Mouse (Mus musculus) liver, postnatal 0 days (tissue): ENCODE measurements at regions not wholly inside any gene's neighbourhood (a gene's known extent, or its start where the extent isn't known, plus 50 kb on each side); places are given as distances from the start of the nearest gene placed in this dataset.

Source experiments
- ATAC-seq: fragments of 200-750 bp; cut with Nextera tagmentation; 2 replicates; pipeline ENCODE4 v1.8.0; 2017; ENCODE audit warnings: mild to moderate bottlenecking, moderate library complexity
- DNase-seq: peaks from one replicate; pipeline ENCODE4 v3.0.0-alpha.2; 2016
- H3K27ac ChIP-seq: fragments of 300-500 bp; sonication (generic); 2 replicates; pipeline ENCODE4 v1.5.1; 2014; ENCODE audit warnings: antibody characterized with exemption, moderate library complexity, mild to moderate bottlenecking, low read depth
- H3K27me3 ChIP-seq: fragments of 300-500 bp; sonication (generic); 2 replicates; pipeline ENCODE4 v1.6.1; 2014; ENCODE audit warnings: low read length, control low read depth, mixed read lengths; ENCODE audit not compliant: insufficient read depth
- H3K36me3 ChIP-seq: fragments of 300-500 bp; sonication (generic); replicated peaks from 2 replicates; pipeline ENCODE4 v1.6.1; 2014; ENCODE audit warnings: mild to moderate bottlenecking, control low read depth, low read length, moderate library complexity, mixed read lengths; ENCODE audit not compliant: insufficient read depth
- H3K4me1 ChIP-seq: fragments of 300-500 bp; sonication (generic); 2 replicates; pipeline ENCODE4 v1.6.1; 2014; ENCODE audit warnings: antibody characterized with exemption, mild to moderate bottlenecking, control low read depth; ENCODE audit not compliant: insufficient read depth
- H3K4me2 ChIP-seq: fragments of 300-500 bp; sonication (generic); 2 replicates; pipeline ENCODE4 v1.6.1; 2014; ENCODE audit warnings: low read depth, mild to moderate bottlenecking, low read length, moderate library complexity, mixed read lengths
- H3K4me3 ChIP-seq: fragments of 300-500 bp; sonication (generic); 2 replicates; pipeline ENCODE4 v1.5.1; 2014; ENCODE audit warnings: low read depth, low read length
- H3K9ac ChIP-seq: fragments of 300-500 bp; sonication (generic); replicated peaks from 2 replicates; pipeline ENCODE4 v1.6.1; 2014; ENCODE audit warnings: mild to moderate bottlenecking, moderate library complexity
- H3K9me3 ChIP-seq: fragments of 300-500 bp; sonication (generic); 2 replicates; pipeline ENCODE4 v1.6.1; 2016; ENCODE audit warnings: mild to moderate bottlenecking, control low read depth, low read length, mixed read lengths
- CTCF ChIP-seq: sonication (generic); IDR thresholded peaks from 2 replicates; pipeline ENCODE4 v1.5.1; 2016; ENCODE audit warnings: antibody characterized with exemption, low read depth
- EP300 ChIP-seq: IDR thresholded peaks from 2 replicates; pipeline ENCODE4 v1.6.1; 2016; ENCODE audit warnings: antibody characterized with exemption, low read depth, mild to moderate bottlenecking
- WGBS: fragments of 180-500 bp; shearing (Covaris S2); extraction: QIAGEN DNeasy Blood & Tissue Kit; methylation state at CpG from one replicate; pipeline ENCODE4 v1.1.7; 2014; ENCODE audit not compliant: insufficient replicate concordance; 5-methylcytosine and 5-hydroxymethylcytosine counted together

DNA sequence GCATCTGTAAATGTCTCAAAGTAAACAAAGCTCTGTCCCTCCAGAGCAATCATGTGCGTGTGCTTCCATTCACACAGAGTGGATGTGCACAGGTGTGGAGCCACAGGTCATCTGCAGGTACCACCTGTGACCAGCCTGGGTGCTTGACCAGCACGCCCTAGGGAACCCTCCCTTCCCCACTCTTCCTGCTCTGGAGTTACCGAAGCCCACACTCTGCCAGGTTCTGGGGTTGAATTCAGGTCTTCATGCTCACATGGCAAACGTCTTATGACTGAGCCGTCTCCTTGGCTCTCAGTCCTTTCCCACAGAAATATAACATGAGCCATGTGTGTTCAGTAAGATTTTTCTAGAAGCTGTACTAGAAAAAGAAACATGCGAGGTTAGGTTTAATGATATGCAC is 140.0 kb upstream of the Irf2bp2 start:
- H3K36me3 ChIP-seq = no peaks in the 10 kb centered on the region
- H3K9ac ChIP-seq = no peak overlapping the region
- TF ChIP-seq CTCF = no peak
- TF ChIP-seq EP300 = no peak
- H3K27ac ChIP-seq = peak overlapping the region; percentile 99
- H3K4me3 ChIP-seq = no peak overlapping the region
- DNase-seq (no peak), ATAC-seq (no peak)
- H3K4me2 ChIP-seq = no peak overlapping the region
- H3K27me3 ChIP-seq = no peaks in the 10 kb centered on the region
- H3K9me3 ChIP-seq = no peaks in the 10 kb centered on the region
- peaks cover 17% of the 10 kb centered on the region for H3K4me1 ChIP-seq
- WGBS = 74% methylated on average over 6 of the region's 6 CpGs

DNA sequence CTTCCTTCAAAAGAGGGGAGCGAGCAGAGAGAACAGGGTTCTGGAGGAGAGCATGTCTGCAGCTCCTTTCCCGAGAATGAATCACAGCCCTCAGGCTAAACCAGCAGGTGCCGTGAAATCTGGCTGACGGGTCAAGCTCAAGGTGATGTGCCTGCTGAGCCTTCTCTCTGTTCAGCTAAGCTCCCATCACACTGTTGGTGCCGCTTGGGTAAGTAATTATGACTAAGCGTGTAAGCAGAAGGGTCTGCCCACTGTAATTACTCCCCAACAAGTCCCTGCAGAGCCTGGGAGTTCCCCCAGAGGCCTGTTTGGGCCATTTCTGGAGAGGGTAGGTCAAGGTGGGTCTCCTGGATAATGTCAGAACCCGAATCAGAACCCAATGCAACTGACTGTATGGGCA is 139.5 kb upstream of the Irf2bp2 start:
- H3K27ac ChIP-seq = peak overlapping the region; percentile 99; the same call in 1 of the 2 replicates
- no peaks in the 10 kb centered on the region for H3K9me3 ChIP-seq
- no peaks in the 10 kb centered on the region for H3K27me3 ChIP-seq
- no peak overlapping the region for H3K4me3 ChIP-seq
- no peak overlapping the region for H3K9ac ChIP-seq
- H3K36me3 ChIP-seq = no peaks in the 10 kb centered on the region
- TF ChIP-seq EP300 = no peak
- no peak for TF ChIP-seq CTCF
- WGBS = 76% methylated on average over 7 of the region's 7 CpGs
- no peak overlapping the region for H3K4me2 ChIP-seq
- H3K4me1 ChIP-seq = peaks cover 18% of the 10 kb centered on the region
- ATAC-seq = no peak
- no peak for DNase-seq

DNA sequence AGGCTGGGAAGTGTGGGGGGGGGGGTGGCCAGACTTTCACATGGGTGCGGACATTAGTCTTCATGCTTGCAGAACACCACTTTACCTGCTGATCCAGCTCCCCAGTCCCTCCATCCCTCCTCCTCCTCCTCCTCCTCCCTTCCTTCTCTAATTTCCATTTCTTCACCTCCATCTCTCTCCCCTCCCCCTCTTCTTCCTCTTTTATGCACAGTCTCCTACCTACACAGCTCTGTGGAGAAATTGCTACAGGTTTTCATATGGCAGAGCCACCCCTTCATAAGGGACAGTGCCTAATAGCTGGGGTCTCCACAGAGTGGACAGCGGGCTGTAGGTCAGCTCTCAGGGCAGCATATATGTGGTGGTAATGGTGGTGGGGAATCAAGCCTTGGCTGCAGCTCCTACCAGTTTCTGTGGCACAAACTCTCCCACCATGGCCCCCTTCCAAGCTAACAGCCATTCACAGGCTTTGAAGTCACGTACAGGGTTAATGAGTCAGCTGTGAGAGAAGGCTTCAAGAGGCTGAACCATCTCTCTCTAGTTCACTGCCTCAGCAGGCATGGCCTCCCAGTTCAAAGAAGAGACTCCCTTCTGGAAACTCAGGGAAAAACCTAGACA is 136.3 kb upstream of the Irf2bp2 start:
- DNase-seq (no peak), ATAC-seq (no peak)
- no peak for TF ChIP-seq EP300
- no peak for TF ChIP-seq CTCF
- Histone ChIP-seq H3K9ac (no peak overlapping the region), H3K4me1 (peaks cover 3% of the 10 kb centered on the region; the same call in 1 of the 2 replicates), H3K4me2 (no peak overlapping the region), H3K4me3 (no peak overlapping the region), H3K9me3 (peaks cover 3% of the 10 kb centered on the region; the same call in 1 of the 2 replicates), H3K27me3 (no peaks in the 10 kb centered on the region), H3K36me3 (no peaks in the 10 kb centered on the region), H3K27ac (no peak overlapping the region)
- 72% methylated on average over 3 of the region's 3 CpGs for WGBS

DNA sequence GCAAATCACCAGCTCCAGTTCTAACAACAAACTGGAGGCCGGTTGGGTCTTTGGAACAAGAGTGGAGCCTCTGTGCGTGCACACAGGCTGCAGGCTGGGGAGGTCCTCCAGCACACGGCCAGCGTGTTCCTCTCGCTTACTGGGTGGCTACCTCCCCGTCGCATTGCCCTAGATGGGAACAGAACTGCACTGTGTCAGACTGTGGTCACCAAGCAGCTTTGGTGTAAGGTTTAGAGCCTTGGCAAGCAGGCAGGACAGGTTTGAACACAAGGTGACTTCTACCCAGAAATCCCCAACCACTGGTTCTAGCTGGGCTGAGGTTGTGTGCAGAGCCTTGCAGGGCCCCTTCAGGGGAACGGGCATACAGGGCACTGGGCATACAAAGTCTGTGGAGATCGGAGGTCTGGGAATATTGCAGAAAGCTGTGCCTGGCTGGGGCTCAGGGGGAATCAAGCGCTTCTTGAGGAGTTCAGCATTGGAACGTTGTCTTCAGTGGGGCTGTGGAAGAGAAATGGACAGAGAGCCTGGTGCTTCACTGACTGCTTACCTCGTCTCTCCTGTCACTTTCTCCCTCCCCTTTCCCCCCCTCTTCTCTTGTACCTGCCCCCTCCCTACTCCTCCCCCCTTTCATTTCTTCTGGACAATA is 135.3 kb upstream of the Irf2bp2 start:
- DNase-seq = no peak
- H3K4me1 ChIP-seq = peaks cover 3% of the 10 kb centered on the region; the same call in 1 of the 2 replicates
- TF ChIP-seq CTCF = no peak
- TF ChIP-seq EP300 = no peak
- H3K27me3 ChIP-seq = no peaks in the 10 kb centered on the region
- peaks cover 3% of the 10 kb centered on the region; the same call in 1 of the 2 replicates for H3K9me3 ChIP-seq
- H3K36me3 ChIP-seq = no peaks in the 10 kb centered on the region
- ATAC-seq = no peak
- H3K9ac ChIP-seq = no peak overlapping the region; the same call in 1 of the 2 replicates
- H3K4me2 ChIP-seq = no peak overlapping the region
- 77% methylated on average over 12 of the region's 12 CpGs for whole genome bisulfite sequencing
- H3K4me3 ChIP-seq = no peak overlapping the region
- no peak overlapping the region for H3K27ac ChIP-seq

DNA sequence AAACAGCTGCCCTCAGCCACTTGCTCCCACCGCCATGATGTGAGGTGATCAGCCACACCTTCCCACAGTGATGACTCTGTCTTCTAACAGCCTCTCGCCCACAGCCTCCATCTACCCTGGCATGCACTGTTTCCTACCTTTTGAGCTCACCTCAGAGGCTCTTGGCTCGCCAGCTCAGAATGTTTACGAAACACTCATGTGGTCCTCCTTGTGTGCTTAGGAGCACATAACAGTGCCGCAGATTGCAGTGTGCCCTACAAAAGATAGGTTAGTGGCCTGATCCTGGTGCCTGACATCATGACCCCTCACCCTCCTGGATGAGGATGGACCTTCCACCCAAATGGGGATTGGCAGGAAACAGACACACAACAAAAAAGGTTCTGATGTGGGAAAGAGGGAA is 134.3 kb upstream of the Irf2bp2 start:
- peak; percentile 11; the same call in 1 of the 2 replicates for ATAC-seq

DNA sequence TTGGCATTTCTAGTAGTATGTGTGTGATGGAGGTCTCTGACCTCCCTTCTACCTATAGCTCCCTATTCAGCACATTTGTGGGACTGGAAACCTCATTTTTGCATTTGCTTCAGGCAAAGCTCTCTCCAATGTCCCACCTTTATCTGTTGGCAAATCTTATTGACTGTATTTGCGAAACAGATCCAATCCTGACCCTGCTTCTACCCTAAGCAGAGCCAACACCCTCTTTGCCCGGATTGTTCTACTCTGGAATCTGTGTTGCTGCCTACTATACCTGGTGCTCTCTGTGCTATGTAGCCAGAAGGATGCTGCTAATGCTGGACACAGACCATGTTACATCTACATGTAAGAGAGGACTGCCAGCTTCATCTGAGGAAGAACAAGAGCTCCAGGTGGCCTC is 133.3 kb upstream of the Irf2bp2 start:
- 63% methylated on average over 2 of the region's 2 CpGs for WGBS
- no peak overlapping the region for H3K9ac ChIP-seq
- no peak for DNase-seq
- no peak overlapping the region for H3K4me3 ChIP-seq
- H3K4me2 ChIP-seq = no peak overlapping the region
- peak; percentile 53; the same call in 1 of the 2 replicates for ATAC-seq
- H3K27ac ChIP-seq = no peak overlapping the region
- H3K9me3 ChIP-seq = peaks cover 3% of the 10 kb centered on the region; the same call in 1 of the 2 replicates
- H3K27me3 ChIP-seq = no peaks in the 10 kb centered on the region
- peaks cover 13% of the 10 kb centered on the region; the same call in 1 of the 2 replicates for H3K4me1 ChIP-seq
- TF ChIP-seq CTCF (no peak), EP300 (no peak)
- H3K36me3 ChIP-seq = no peaks in the 10 kb centered on the region

More for the DNA sequence above, 134.3 kb upstream of the Irf2bp2 start:
- 76% methylated on average over 5 of the region's 5 CpGs for whole genome bisulfite sequencing
- Histone ChIP-seq H3K9ac (no peak overlapping the region), H3K9me3 (peaks cover 3% of the 10 kb centered on the region; the same call in 1 of the 2 replicates), H3K4me2 (no peak overlapping the region), H3K4me3 (no peak overlapping the region), H3K36me3 (no peaks in the 10 kb centered on the region), H3K27ac (no peak overlapping the region), H3K27me3 (no peaks in the 10 kb centered on the region), H3K4me1 (peaks cover 10% of the 10 kb centered on the region; the same call in 1 of the 2 replicates)
- no peak for DNase-seq
- TF ChIP-seq EP300 = no peak
- no peak for TF ChIP-seq CTCF
